Mouse (Mus musculus) cerebellum, postnatal 14 days (tissue): ENCODE results near the gene Prpf3.
"Not testable (repeated sequence)": the region's sequence is repeated elsewhere in the genome, so short reads cannot be mapped to it uniquely, and the experiment has no call there.

Experiments used
- DNase-seq, 2 experiments: peaks; one replicate each; pipeline ENCODE4 v3.0.0; 2021; ENCODE audit warnings: mixed read lengths in 2 of 2

Gene Prpf3

GRCm38 (mm10) chr3:95818571-95819288, 37.0 kb downstream of the Prpf3 start, which contains the start of gene Rprd2:
Rprd2 (minus strand) TSS chr3:95818863.
- DNase-seq, result peak; percentile 82 to 85

- peak; percentile 73 to 74 for DNase-seq
Observed at GRCm38 (mm10) chr3:95818026-95818511, 37.6 kb downstream of the Prpf3 start.

- no peak for DNase-seq
Observed at GRCm38 (mm10) chr3:95816681-95817080, 39.0 kb downstream of the Prpf3 start.

GRCm38 (mm10) chr3:95808384-95808783, 47.3 kb downstream of the Prpf3 start:
- DNase-seq, result no peak

- not testable (repeated sequence) for DNase-seq
Observed at GRCm38 (mm10) chr3:95807630-95808029, 48.1 kb downstream of the Prpf3 start.

GRCm38 (mm10) chr3:95806677-95807076, 49.0 kb downstream of the Prpf3 start:
- DNase-seq, result no peak

GRCm38 (mm10) chr3:95803851-95804250, 51.8 kb downstream of the Prpf3 start:
- DNase-seq, result no peak

GRCm38 (mm10) chr3:95798756-95799155, 56.9 kb downstream of the Prpf3 start:
- no peak for DNase-seq

GRCm38 (mm10) chr3:95794299-95794698, 61.4 kb downstream of the Prpf3 start:
- no peak for DNase-seq

- DNase-seq, result no peak
Observed at GRCm38 (mm10) chr3:95793662-95794061, 62.0 kb downstream of the Prpf3 start.

- DNase-seq, result no peak
Observed at GRCm38 (mm10) chr3:95785501-95785900, 70.2 kb downstream of the Prpf3 start.
